Mouse (Mus musculus) stomach, embryonic 16.5 days (tissue): ENCODE results near the gene Ank3. TPM values are rescaled to one million over a fixed set of nuclear protein-coding genes. Genes with fewer than 3 reads are reported as not detected.

Experiments
- ATAC-seq: fragments of 200-750 bp; cut with Nextera tagmentation; 2 replicates; pipeline ENCODE4 v1.8.0; 2017; ENCODE audit warnings: moderate number of reproducible peaks, moderate TSS enrichment; ENCODE audit not compliant: insufficient read depth, low FRiP score
- H3K27ac ChIP-seq: fragments of 300-500 bp; sonication (generic); 2 replicates; pipeline ENCODE4 v1.5.1; 2014; ENCODE audit warnings: low read length
- H3K27me3 ChIP-seq: fragments of 300-500 bp; sonication (generic); 2 replicates; pipeline ENCODE4 v1.6.1; 2014; ENCODE audit warnings: low read length, control low read depth, mixed read lengths; ENCODE audit not compliant: control insufficient read depth, insufficient read depth
- H3K36me3 ChIP-seq: fragments of 300-500 bp; sonication (generic); 2 replicates; pipeline ENCODE4 v1.6.1; 2014; ENCODE audit warnings: low read length; ENCODE audit not compliant: control insufficient read depth, insufficient read depth
- H3K4me1 ChIP-seq: fragments of 300-500 bp; sonication (generic); 2 replicates; pipeline ENCODE4 v1.6.1; 2014; ENCODE audit warnings: low read length, control low read depth, mixed read lengths; ENCODE audit not compliant: control insufficient read depth, insufficient read depth
- H3K4me2 ChIP-seq: fragments of 300-500 bp; sonication (generic); 2 replicates; pipeline ENCODE4 v1.6.1; 2014; ENCODE audit warnings: low read depth, low read length, mixed read lengths
- H3K4me3 ChIP-seq: fragments of 300-500 bp; sonication (generic); replicated peaks from 2 replicates; pipeline ENCODE4 v1.5.1; 2014; ENCODE audit warnings: mild to moderate bottlenecking, low read length
- H3K9ac ChIP-seq: fragments of 300-500 bp; sonication (generic); 2 replicates; pipeline ENCODE4 v1.6.1; 2014; ENCODE audit warnings: low read length
- H3K9me3 ChIP-seq: fragments of 300-500 bp; sonication (generic); replicated peaks from 2 replicates; pipeline ENCODE4 v1.6.1; 2016; ENCODE audit warnings: low read length, control low read depth; ENCODE audit not compliant: control insufficient read depth
- WGBS: fragments of 180-500 bp; shearing (Covaris S2); extraction: QIAGEN DNeasy Blood & Tissue Kit; methylation state at CpG from one replicate; pipeline ENCODE4 v1.1.7; 2014; 5-methylcytosine and 5-hydroxymethylcytosine counted together
- polyA plus RNA-seq: library from polyadenylated mRNA; unstranded; fragments of >200 nt; fragmentation: Nextera tagmentation; extraction: Ambion mirVana; gene quantifications from 2 replicates; pipeline ENCODE4 v1.2.1, GENCODE M21; 2015

Ank3 gene
- polyA plus RNA-seq, 1 experiment from 2014 or later, result 37.7 TPM

DNA sequence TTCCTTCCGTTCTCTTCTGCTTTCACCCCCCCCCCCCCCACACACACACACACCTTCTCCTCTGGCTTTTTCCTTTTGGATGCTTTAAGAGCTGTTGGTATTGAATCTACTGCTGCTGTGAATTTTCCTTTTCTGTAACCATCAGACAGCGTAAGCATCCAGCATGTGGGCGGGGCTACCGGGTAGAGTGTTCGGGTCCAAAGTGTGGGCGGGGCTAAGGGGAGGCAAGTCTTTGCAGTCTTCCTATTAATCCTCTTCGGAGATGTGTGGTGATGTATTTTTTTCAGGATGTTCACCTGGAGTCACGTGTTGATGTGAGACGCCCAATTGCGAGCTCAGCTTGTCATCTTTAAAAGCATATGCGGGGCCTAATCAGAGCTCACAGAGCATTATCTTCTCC is 379.2 kb downstream of the Ank3 start:
- no peak overlapping the region for H3K27ac ChIP-seq
- 74% methylated on average over 11 of the region's 11 CpGs for WGBS

DNA sequence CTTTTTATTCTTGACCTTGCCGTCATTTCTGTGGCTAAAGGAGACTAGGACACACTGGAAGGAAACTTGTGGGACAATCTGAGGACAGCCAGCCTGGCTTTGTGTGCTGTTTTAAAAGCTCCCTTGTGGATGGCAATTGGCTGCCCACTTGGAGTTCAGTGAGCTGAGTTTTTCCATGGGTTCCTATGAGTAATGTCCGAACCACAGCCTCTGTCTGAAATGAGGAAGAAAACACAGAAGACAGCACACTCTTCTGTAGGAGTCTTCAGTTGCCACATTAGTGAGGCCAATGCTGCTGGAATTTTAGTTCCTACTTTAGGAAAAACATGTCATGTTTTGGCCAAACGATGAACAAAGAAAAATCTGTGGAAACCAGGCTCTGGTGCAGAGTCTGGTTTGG is 380.7 kb downstream of the Ank3 start:
- Histone ChIP-seq H3K27me3 (no peaks in the 10 kb centered on the region), H3K4me3 (no peak overlapping the region), H3K4me2 (no peak overlapping the region), H3K9ac (no peak overlapping the region), H3K27ac (no peak overlapping the region), H3K4me1 (no peaks in the 10 kb centered on the region), H3K36me3 (no peaks in the 10 kb centered on the region), H3K9me3 (no peaks in the 10 kb centered on the region)
- 83% methylated on average over 3 of the region's 3 CpGs for WGBS
- ATAC-seq, result no peak

More for the DNA sequence above, 379.2 kb downstream of the Ank3 start:
- Histone ChIP-seq H3K9ac (no peak overlapping the region), H3K27me3 (no peaks in the 10 kb centered on the region), H3K4me1 (no peaks in the 10 kb centered on the region), H3K9me3 (no peaks in the 10 kb centered on the region), H3K4me2 (no peak overlapping the region), H3K4me3 (no peak overlapping the region), H3K36me3 (no peaks in the 10 kb centered on the region)
- ATAC-seq, result no peak

DNA sequence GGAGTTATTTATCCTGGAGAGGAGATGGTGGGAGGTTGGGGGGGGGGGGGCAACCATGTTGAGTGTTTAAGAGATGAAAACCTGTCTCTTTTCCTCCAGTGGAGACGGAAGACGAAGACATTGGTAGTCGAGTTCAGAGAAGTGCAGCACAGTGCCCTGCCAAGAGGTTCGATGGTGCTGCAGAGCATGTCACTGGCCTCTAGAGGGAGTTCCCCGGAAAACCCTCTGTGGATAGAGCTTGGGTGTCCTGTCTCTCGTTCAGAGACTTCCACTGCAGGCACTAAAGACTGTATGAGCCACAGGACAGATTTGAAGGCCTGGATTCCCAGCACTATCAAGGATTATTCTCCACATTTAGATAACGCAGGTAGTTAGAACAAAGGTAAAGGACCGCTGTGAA is 382.9 kb downstream of the Ank3 start:
- Histone ChIP-seq H3K27ac (no peak overlapping the region), H3K4me2 (0 out of 2 replicates have a peak overlapping the region, but pooled peaks have one; percentile 4), H3K27me3 (no peaks in the 10 kb centered on the region), H3K4me3 (no peak overlapping the region), H3K4me1 (peaks cover 9% of the 10 kb centered on the region; the same call in 1 of the 2 replicates), H3K9ac (no peak overlapping the region), H3K36me3 (no peaks in the 10 kb centered on the region), H3K9me3 (no peaks in the 10 kb centered on the region)
- peak; percentile 73; the same call in 1 of the 2 replicates for ATAC-seq
- WGBS, result 18% methylated on average over 8 of the region's 8 CpGs

DNA sequence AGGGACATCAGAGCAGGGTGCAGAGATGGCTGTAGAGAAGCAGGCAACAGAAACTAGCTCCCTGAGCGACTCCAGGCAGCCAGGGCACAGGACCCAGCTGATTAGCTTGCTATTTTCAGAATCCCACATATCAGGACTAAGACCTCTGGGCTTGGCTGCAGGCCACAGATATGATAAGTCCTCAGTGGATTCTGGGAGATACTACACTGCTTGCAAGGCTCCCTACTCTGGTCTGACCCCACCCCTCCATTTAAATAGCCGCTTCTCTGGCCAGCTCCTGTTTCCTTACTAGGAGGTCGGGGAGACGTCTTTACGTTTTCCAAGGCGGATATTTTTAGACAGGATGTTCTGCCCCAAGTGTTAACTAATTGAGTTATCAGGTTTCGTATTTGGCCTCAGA is 386.7 kb downstream of the Ank3 start:
- peaks cover 12% of the 10 kb centered on the region; the same call in 1 of the 2 replicates for H3K4me1 ChIP-seq
- peak; percentile 53; the same call in 1 of the 2 replicates for ATAC-seq
- H3K27me3 ChIP-seq, result no peaks in the 10 kb centered on the region
- no peaks in the 10 kb centered on the region for H3K36me3 ChIP-seq
- 19% methylated on average over 7 of the region's 7 CpGs for WGBS
- H3K27ac ChIP-seq, result no peak overlapping the region
- no peak overlapping the region for H3K4me3 ChIP-seq
- peak overlapping the region; percentile 21; the same call in 1 of the 2 replicates for H3K4me2 ChIP-seq
- no peak overlapping the region for H3K9ac ChIP-seq
- H3K9me3 ChIP-seq, result no peaks in the 10 kb centered on the region

GRCm38 (mm10) chr10:69785692-69786091 is 387.1 kb downstream of the Ank3 start:
- no peak overlapping the region for H3K4me2 ChIP-seq
- H3K9ac ChIP-seq, result no peak overlapping the region
- ATAC-seq, result no peak
- WGBS, result 67% methylated on average over 8 of the region's 8 CpGs
- H3K4me1 ChIP-seq, result peaks cover 12% of the 10 kb centered on the region; the same call in 1 of the 2 replicates
- H3K27me3 ChIP-seq, result no peaks in the 10 kb centered on the region
- H3K9me3 ChIP-seq, result no peaks in the 10 kb centered on the region
- no peak overlapping the region for H3K4me3 ChIP-seq
- H3K27ac ChIP-seq, result no peak overlapping the region
- H3K36me3 ChIP-seq, result no peaks in the 10 kb centered on the region

- WGBS, result 62% methylated on average over 13 of the region's 13 CpGs
- Histone ChIP-seq H3K4me1 (peaks cover 12% of the 10 kb centered on the region; the same call in 1 of the 2 replicates), H3K36me3 (no peaks in the 10 kb centered on the region), H3K4me3 (no peak overlapping the region), H3K27me3 (no peaks in the 10 kb centered on the region), H3K9ac (no peak overlapping the region), H3K27ac (no peak overlapping the region), H3K4me2 (no peak overlapping the region), H3K9me3 (no peaks in the 10 kb centered on the region)
- no peak for ATAC-seq
Measured at GRCm38 (mm10) chr10:69786220-69786993, 387.8 kb downstream of the Ank3 start.

DNA sequence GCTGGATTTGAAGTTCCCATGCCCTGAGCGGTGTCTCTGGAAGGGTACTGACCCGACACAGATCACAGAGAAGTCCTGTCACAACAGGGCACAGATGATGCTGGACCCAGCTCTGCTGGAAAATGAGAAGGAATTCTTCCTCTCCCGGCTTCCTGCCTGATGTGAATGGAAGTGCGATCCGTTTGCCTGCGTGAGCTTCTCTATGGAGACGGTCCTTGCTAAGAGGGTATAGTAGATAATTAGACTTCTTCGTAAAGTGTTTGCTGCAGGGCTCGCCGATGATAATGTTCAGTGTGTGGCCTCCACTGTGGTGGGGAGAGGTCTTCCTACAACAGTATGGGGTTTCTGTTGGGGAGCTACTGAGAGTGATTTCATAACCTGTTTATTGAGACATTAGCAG is 388.8 kb downstream of the Ank3 start:
- Histone ChIP-seq H3K4me2 (peak overlapping the region; percentile 42), H3K4me3 (peak overlapping the region; percentile 14; the same call in 1 of the 2 replicates), H3K27ac (peak overlapping the region; percentile 7; the same call in 1 of the 2 replicates), H3K27me3 (no peaks in the 10 kb centered on the region), H3K4me1 (peaks cover 12% of the 10 kb centered on the region; the same call in 1 of the 2 replicates), H3K9ac (no peak overlapping the region), H3K36me3 (no peaks in the 10 kb centered on the region), H3K9me3 (no peaks in the 10 kb centered on the region)
- 35% methylated on average over 10 of the region's 10 CpGs for WGBS
- ATAC-seq, result no peak

GRCm38 (mm10) chr10:69790606-69791005 is 392.0 kb downstream of the Ank3 start:
- Histone ChIP-seq H3K9ac (no peak overlapping the region), H3K27me3 (no peaks in the 10 kb centered on the region), H3K9me3 (0 out of 2 replicates have a peak, but pooled peaks cover 4% of the 10 kb centered on the region), H3K4me3 (no peak overlapping the region), H3K36me3 (no peaks in the 10 kb centered on the region), H3K4me1 (peaks cover 6% of the 10 kb centered on the region; the same call in 1 of the 2 replicates), H3K27ac (no peak overlapping the region), H3K4me2 (no peak overlapping the region)
- no peak for ATAC-seq
- WGBS, result 78% methylated on average over 4 of the region's 4 CpGs

- Histone ChIP-seq H3K27me3 (no peaks in the 10 kb centered on the region), H3K4me2 (no peak overlapping the region), H3K4me3 (no peak overlapping the region), H3K9ac (no peak overlapping the region), H3K27ac (no peak overlapping the region), H3K9me3 (0 out of 2 replicates have a peak, but pooled peaks cover 4% of the 10 kb centered on the region), H3K36me3 (no peaks in the 10 kb centered on the region), H3K4me1 (peaks cover 6% of the 10 kb centered on the region; the same call in 1 of the 2 replicates)
- WGBS, result 60% methylated on average over 7 of the region's 7 CpGs
- ATAC-seq, result no peak
Measured at GRCm38 (mm10) chr10:69791951-69792350, 393.4 kb downstream of the Ank3 start.
